18 mouse cellular contexts compared by ENCODE assay signal in genomic region chr19:3966330-3967075, GRCm38 (mm10). TPM values are rescaled to one million over a fixed set of nuclear protein-coding genes. Genes with fewer than 3 reads are reported as not detected.
A peak's percentile ranks its signal among the peaks of the same experiment; 100 is the strongest.
DNase-seq lines count a peak whose midpoint lies in the region; ATAC-seq and TF ChIP-seq lines count a peak whose summit lies in the region.
"Had no signal": no experiment of that assay in that cellular context is flagged by ENCODE, and none has a peak within 500 bp of the region (broad histone marks: within the 10 kb centered on the region; RNA-seq: fewer than 3 reads in every experiment).

No protein-coding gene starts in this region.

- no peaks in the 10 kb centered on the region for H3K9me3 ChIP-seq in embryonic facial prominence, embryonic 11.5 days (replicated peaks; ENCODE audit: control insufficient read depth, low read length)
- no peaks in the 10 kb centered on the region for H3K9me3 ChIP-seq in embryonic facial prominence, embryonic 10.5 days
- H3K9me3 ChIP-seq in kidney, postnatal 0 days (replicated peaks; ENCODE audit: low read length): no peaks in the 10 kb centered on the region
- no peaks in the 10 kb centered on the region for H3K9me3 ChIP-seq in stomach, postnatal 0 days (ENCODE audit: control insufficient read depth, low read length)
- H3K9me3 ChIP-seq: limb, embryonic 13.5 days; lung, embryonic 15.5 days; neural tube, embryonic 15.5 days; stomach, embryonic 15.5 days had no signal

- no peak for TF ChIP-seq EP300 in stomach, postnatal 0 days (optimal IDR thresholded peaks at IDR 0.05)

- WGBS in embryonic facial prominence, embryonic 11.5 days: 77% methylated on average over 11 of the region's 11 CpGs
- WGBS in embryonic facial prominence, embryonic 10.5 days: 71% methylated on average over 11 of the region's 11 CpGs
- 71% methylated on average over 11 of the region's 11 CpGs for WGBS in kidney, postnatal 0 days
- 70% methylated on average over 11 of the region's 11 CpGs for WGBS in stomach, postnatal 0 days

- H3K36me3 ChIP-seq in embryonic facial prominence, embryonic 11.5 days (replicated peaks; ENCODE audit: control insufficient read depth, insufficient read depth, low read depth, low read length): no peaks in the 10 kb centered on the region
- no peaks in the 10 kb centered on the region for H3K36me3 ChIP-seq in embryonic facial prominence, embryonic 10.5 days (replicated peaks)
- H3K36me3 ChIP-seq in kidney, postnatal 0 days (ENCODE audit: insufficient read depth, low read length): no peaks in the 10 kb centered on the region
- H3K36me3 ChIP-seq in stomach, postnatal 0 days (ENCODE audit: control insufficient read depth, insufficient read depth, low read length): no peaks in the 10 kb centered on the region
- H3K36me3 ChIP-seq: limb, embryonic 13.5 days; lung, embryonic 15.5 days; neural tube, embryonic 15.5 days; stomach, embryonic 15.5 days had no signal

- H3K4me1 ChIP-seq in embryonic facial prominence, embryonic 11.5 days (ENCODE audit: control insufficient read depth, insufficient read depth, low read length): no peaks in the 10 kb centered on the region
- H3K4me1 ChIP-seq in embryonic facial prominence, embryonic 10.5 days: peaks cover 23% of the 10 kb centered on the region
- H3K4me1 ChIP-seq in kidney, postnatal 0 days (replicated peaks; ENCODE audit: insufficient read depth, low read length): no peaks in the 10 kb centered on the region
- H3K4me1 ChIP-seq in stomach, postnatal 0 days (replicated peaks; ENCODE audit: control insufficient read depth, insufficient read depth): no peaks in the 10 kb centered on the region; the same call in 1 of the 2 replicates
- H3K4me1 ChIP-seq: limb, embryonic 13.5 days; lung, embryonic 15.5 days; neural tube, embryonic 15.5 days; stomach, embryonic 15.5 days had no signal

- H3K4me2 ChIP-seq in embryonic facial prominence, embryonic 11.5 days (ENCODE audit: low read depth, low read length): no peak overlapping the region
- H3K4me2 ChIP-seq in kidney, postnatal 0 days (ENCODE audit: low read length): no peak overlapping the region
- no peak overlapping the region for H3K4me2 ChIP-seq in stomach, postnatal 0 days (replicated peaks; ENCODE audit: low read depth)
- H3K4me2 ChIP-seq: limb, embryonic 13.5 days; lung, embryonic 15.5 days; neural tube, embryonic 15.5 days; stomach, embryonic 15.5 days had no signal

- no peaks in the 10 kb centered on the region for H3K27me3 ChIP-seq in embryonic facial prominence, embryonic 11.5 days (ENCODE audit: control insufficient read depth, insufficient read depth, low read length)
- no peaks in the 10 kb centered on the region for H3K27me3 ChIP-seq in embryonic facial prominence, embryonic 10.5 days (replicated peaks; ENCODE audit: low read depth, poor library complexity, severe bottlenecking)
- H3K27me3 ChIP-seq in kidney, postnatal 0 days (ENCODE audit: insufficient read depth, low read length): no peaks in the 10 kb centered on the region
- no peaks in the 10 kb centered on the region for H3K27me3 ChIP-seq in stomach, postnatal 0 days (ENCODE audit: control insufficient read depth, insufficient read depth, low read length)
- H3K27me3 ChIP-seq: limb, embryonic 13.5 days; lung, embryonic 15.5 days; neural tube, embryonic 15.5 days; stomach, embryonic 15.5 days had no signal

- no peak for ATAC-seq in embryonic facial prominence, embryonic 11.5 days (replicated peaks; ENCODE audit: insufficient number of reproducible peaks, low FRiP score, low TSS enrichment, low read depth)
- ATAC-seq in kidney, postnatal 0 days (replicated peaks; ENCODE audit: low FRiP score, low read depth): no peak
- ATAC-seq in stomach, postnatal 0 days (ENCODE audit: low FRiP score, low TSS enrichment): no peak
- ATAC-seq: hindbrain, embryonic 16.5 days had no signal

- TF ChIP-seq CTCF in kidney, postnatal 0 days (IDR thresholded peaks at IDR 0.05; ENCODE audit: low read depth): peak; percentile 47
- peak; percentile 45 for TF ChIP-seq CTCF in stomach, postnatal 0 days (IDR thresholded peaks at IDR 0.05; ENCODE audit: low read depth)

- no peak overlapping the region for H3K9ac ChIP-seq in embryonic facial prominence, embryonic 11.5 days (replicated peaks; ENCODE audit: low read length)
- no peak overlapping the region for H3K9ac ChIP-seq in kidney, postnatal 0 days (ENCODE audit: low read depth, low read length)
- H3K9ac ChIP-seq in stomach, postnatal 0 days (ENCODE audit: low read length): no peak overlapping the region
- H3K9ac ChIP-seq: limb, embryonic 13.5 days; lung, embryonic 15.5 days; neural tube, embryonic 15.5 days; stomach, embryonic 15.5 days had no signal

- no peak overlapping the region for H3K27ac ChIP-seq in embryonic facial prominence, embryonic 11.5 days (replicated peaks; ENCODE audit: low read depth, low read length)
- no peak overlapping the region for H3K27ac ChIP-seq in embryonic facial prominence, embryonic 10.5 days (replicated peaks)
- no peak overlapping the region for H3K27ac ChIP-seq in kidney, postnatal 0 days
- H3K27ac ChIP-seq in stomach, postnatal 0 days (replicated peaks): no peak overlapping the region
- H3K27ac ChIP-seq: limb, embryonic 13.5 days; lung, embryonic 15.5 days; neural tube, embryonic 15.5 days; stomach, embryonic 15.5 days had no signal

- no peak overlapping the region for H3K4me3 ChIP-seq in embryonic facial prominence, embryonic 11.5 days (ENCODE audit: low read depth, low read length)
- no peak overlapping the region for H3K4me3 ChIP-seq in embryonic facial prominence, embryonic 10.5 days
- no peak overlapping the region for H3K4me3 ChIP-seq in kidney, postnatal 0 days (replicated peaks; ENCODE audit: low read depth, low read length)
- H3K4me3 ChIP-seq in stomach, postnatal 0 days (ENCODE audit: low read depth, low read length): no peak overlapping the region
- H3K4me3 ChIP-seq: limb, embryonic 13.5 days; lung, embryonic 15.5 days; neural tube, embryonic 15.5 days; stomach, embryonic 15.5 days had no signal

- peak; percentile 21 for DNase-seq in embryonic facial prominence, embryonic 11.5 days (ENCODE audit: low spot score)
- no peak for DNase-seq in embryonic facial prominence, embryonic 10.5 days (ENCODE audit: low spot score)
- DNase-seq in kidney, postnatal 0 days (ENCODE audit: low spot score): no peak
- DNase-seq in kidney, adult 9 months: no peak
- peak; percentile 24 for DNase-seq in right cerebral cortex, adult 18-20 months
- no peak for DNase-seq in right cerebral cortex, postnatal 36 days (ENCODE audit: low spot score in 2 of 2)
- no peak for DNase-seq in stomach, postnatal 0 days (ENCODE audit: low spot score)
- no peak for DNase-seq in adipocyte (ENCODE audit: low spot score)
- DNase-seq: cerebellum, adult 18-20 months; heart, adult 18-20 months; heart, postnatal 14 days; spleen, adult 18-20 months had no signal

RNA-seq across cellular contexts. Expression of gene Aldh3b2, which starts 5.6 kb away (rescaled TPM):
- 1.2 and 1.6 TPM in 2 replicates for polyA plus RNA-seq in embryonic facial prominence, embryonic 11.5 days (2014; fragmentation: Nextera tagmentation; extraction: Ambion mirVana)
- polyA plus RNA-seq in embryonic facial prominence, embryonic 10.5 days (2016; fragmentation: Nextera tagmentation; extraction: Ambion mirVana): 1.1 and 1.2 TPM in 2 replicates
- polyA plus RNA-seq in kidney, postnatal 0 days (2015; fragmentation: Nextera tagmentation; extraction: Ambion mirVana): 4.2 and 5.8 TPM in 2 replicates
- polyA plus RNA-seq in stomach, postnatal 0 days (2015; fragmentation: Nextera tagmentation; extraction: Ambion mirVana): 75.8 and 84.1 TPM in 2 replicates

RNA-seq across cellular contexts. Expression of gene Aldh3b3, which starts 8.1 kb away (rescaled TPM):
- not detected in 2 replicates for polyA plus RNA-seq in embryonic facial prominence, embryonic 11.5 days (2014; fragmentation: Nextera tagmentation; extraction: Ambion mirVana)
- not detected in 2 replicates for polyA plus RNA-seq in embryonic facial prominence, embryonic 10.5 days (2016; fragmentation: Nextera tagmentation; extraction: Ambion mirVana)
- polyA plus RNA-seq in kidney, postnatal 0 days (2015; fragmentation: Nextera tagmentation; extraction: Ambion mirVana): 0.07 TPM in 1 of 2 replicates, not detected in the other
- 1.1 TPM in 2 replicates for polyA plus RNA-seq in stomach, postnatal 0 days (2015; fragmentation: Nextera tagmentation; extraction: Ambion mirVana)
- polyA plus RNA-seq: hindbrain, embryonic 16.5 days; kidney, embryonic 14.5 days; neural tube, embryonic 15.5 days had no signal

RNA-seq across cellular contexts. Expression of gene Acy3, which starts 19.9 kb away (rescaled TPM):
- 2.3 and 3.5 TPM in 2 replicates for polyA plus RNA-seq in embryonic facial prominence, embryonic 11.5 days (2014; fragmentation: Nextera tagmentation; extraction: Ambion mirVana)
- 3.1 and 3.2 TPM in 2 replicates for polyA plus RNA-seq in embryonic facial prominence, embryonic 10.5 days (2016; fragmentation: Nextera tagmentation; extraction: Ambion mirVana)
- polyA plus RNA-seq in kidney, postnatal 0 days (2015; fragmentation: Nextera tagmentation; extraction: Ambion mirVana): 83.9 and 92.6 TPM in 2 replicates
- 9.9 TPM in 2 replicates for polyA plus RNA-seq in stomach, postnatal 0 days (2015; fragmentation: Nextera tagmentation; extraction: Ambion mirVana)

RNA-seq across cellular contexts. Expression of gene Tbx10, which starts 26.0 kb away (rescaled TPM):
- polyA plus RNA-seq in embryonic facial prominence, embryonic 11.5 days (2014; fragmentation: Nextera tagmentation; extraction: Ambion mirVana): 0.26 TPM in 1 of 2 replicates, not detected in the other
- polyA plus RNA-seq in embryonic facial prominence, embryonic 10.5 days (2016; fragmentation: Nextera tagmentation; extraction: Ambion mirVana): 0.21 and 1.0 TPM in 2 replicates
- 2.4 and 2.8 TPM in 2 replicates for polyA plus RNA-seq in kidney, postnatal 0 days (2015; fragmentation: Nextera tagmentation; extraction: Ambion mirVana)
- polyA plus RNA-seq in stomach, postnatal 0 days (2015; fragmentation: Nextera tagmentation; extraction: Ambion mirVana): 0.05 TPM in 1 of 2 replicates, not detected in the other
- polyA plus RNA-seq: limb, embryonic 13.5 days; lung, embryonic 15.5 days had no signal

RNA-seq across cellular contexts. Expression of gene Unc93b1, which starts 31.5 kb away (rescaled TPM):
- polyA plus RNA-seq in embryonic facial prominence, embryonic 11.5 days (2014; fragmentation: Nextera tagmentation; extraction: Ambion mirVana): 6.0 and 6.3 TPM in 2 replicates
- 7.3 and 8.4 TPM in 2 replicates for polyA plus RNA-seq in embryonic facial prominence, embryonic 10.5 days (2016; fragmentation: Nextera tagmentation; extraction: Ambion mirVana)
- 24.2 and 25.5 TPM in 2 replicates for polyA plus RNA-seq in kidney, postnatal 0 days (2015; fragmentation: Nextera tagmentation; extraction: Ambion mirVana)
- 17.4 and 19.7 TPM in 2 replicates for polyA plus RNA-seq in stomach, postnatal 0 days (2015; fragmentation: Nextera tagmentation; extraction: Ambion mirVana)

Comparison
In these comparisons a context has a peak if more than half of its experiments do, and no peak if none do; other contexts are left out.
1. DNase-seq: peak in embryonic facial prominence, embryonic 11.5 days (single experiment) and right cerebral cortex, adult 18-20 months (single experiment); none in embryonic facial prominence, embryonic 10.5 days (single experiment), kidney, postnatal 0 days (single experiment), kidney, adult 9 months (single experiment), right cerebral cortex, postnatal 36 days (0 of 2), stomach, postnatal 0 days (single experiment) and adipocyte (single experiment).
2. RNA of gene Aldh3b2, which starts 5.6 kb away (polyA plus RNA-seq): 75.8 to 84.1 TPM in stomach, postnatal 0 days; 4.2 to 5.8 TPM in kidney, postnatal 0 days, 1.2 to 1.6 TPM in embryonic facial prominence, embryonic 11.5 days and 1.1 to 1.2 TPM in embryonic facial prominence, embryonic 10.5 days; every median in the first group is over 10 times any median in the second.